Comparison of ENCODE assay signal across 21 mouse cellular contexts in genomic region chr6:137583056-137583455, GRCm38 (mm10).
"Had no signal": no experiment of that assay in that cellular context is flagged by ENCODE, and none has a peak within 500 bp of the region (broad histone marks: within the 10 kb centered on the region; RNA-seq: fewer than 3 reads in every experiment).

No protein-coding gene starts in this region.

- H3K27me3 ChIP-seq: kidney, embryonic 15.5 days; limb, embryonic 12.5 days; limb, embryonic 15.5 days; midbrain, embryonic 13.5 days; neural tube, embryonic 13.5 days; stomach, embryonic 15.5 days had no signal

- DNase-seq: kidney, adult 8-10 months; kidney, postnatal 10 days; kidney, postnatal 36 days; layer of hippocampus, postnatal 36 days; left cerebral cortex, postnatal 4 days; liver, postnatal 0 days; lung, embryonic 14.5 days; retina, postnatal 1 day; right cerebral cortex, postnatal 25 days; spleen, adult 18-20 months; thymus, postnatal 25 days had no signal

- H3K27ac ChIP-seq: kidney, embryonic 15.5 days; left cerebral cortex, adult 2 months; limb, embryonic 12.5 days; limb, embryonic 15.5 days; liver, embryonic 14.5 days; macrophage; midbrain, embryonic 13.5 days; neural tube, embryonic 13.5 days; stomach, embryonic 15.5 days had no signal

- H3K4me2 ChIP-seq: kidney, embryonic 15.5 days; limb, embryonic 12.5 days; limb, embryonic 15.5 days; liver, embryonic 11.5 days; lung, embryonic 14.5 days; midbrain, embryonic 13.5 days; neural tube, embryonic 13.5 days; stomach, embryonic 15.5 days had no signal

- H3K9me3 ChIP-seq: kidney, embryonic 15.5 days; limb, embryonic 12.5 days; limb, embryonic 15.5 days; midbrain, embryonic 13.5 days; neural tube, embryonic 13.5 days; stomach, embryonic 15.5 days had no signal

- H3K4me3 ChIP-seq: kidney, embryonic 15.5 days; left cerebral cortex, adult 2 months; limb, embryonic 12.5 days; limb, embryonic 15.5 days; midbrain, embryonic 13.5 days; neural tube, embryonic 13.5 days; stomach, embryonic 15.5 days had no signal

- H3K9ac ChIP-seq: kidney, embryonic 15.5 days; limb, embryonic 12.5 days; limb, embryonic 15.5 days; liver, embryonic 14.5 days; liver, postnatal 0 days; lung, embryonic 14.5 days; midbrain, embryonic 13.5 days; neural tube, embryonic 13.5 days; stomach, embryonic 15.5 days had no signal

- H3K36me3 ChIP-seq: kidney, embryonic 15.5 days; limb, embryonic 12.5 days; limb, embryonic 15.5 days; midbrain, embryonic 13.5 days; neural tube, embryonic 13.5 days; stomach, embryonic 15.5 days had no signal

- H3K4me1 ChIP-seq: limb, embryonic 12.5 days; limb, embryonic 15.5 days; midbrain, embryonic 13.5 days; neural tube, embryonic 13.5 days had no signal

- ATAC-seq: liver, postnatal 0 days; midbrain, embryonic 13.5 days had no signal
